Mouse (Mus musculus) bone marrow, adult 2 months (tissue): ENCODE data around the gene Asz1. TPM values are rescaled to one million over a fixed set of nuclear protein-coding genes. Genes with fewer than 3 reads are reported as not detected.

ENCODE experiments used
- H3K27ac ChIP-seq: fragments of 200-500 bp; 2 replicates; pipeline ENCODE4 v1.5.1; 2012; ENCODE audit warnings: low read depth, mild to moderate bottlenecking, control low read depth, inconsistent platforms, low read length; ENCODE audit not compliant: control insufficient read depth, poor library complexity, insufficient read depth
- H3K4me1 ChIP-seq: fragments of 200-500 bp; 2 replicates; pipeline ENCODE4 v1.6.1; 2011; ENCODE audit warnings: low read length; ENCODE audit not compliant: control insufficient read depth, insufficient read depth
- H3K4me3 ChIP-seq: fragments of 200-500 bp; replicated peaks from 2 replicates; pipeline ENCODE3; 2011; ENCODE audit warnings: mild to moderate bottlenecking, low read depth, low read length, control low read depth; ENCODE audit not compliant: control insufficient read depth
- CTCF ChIP-seq: fragments of 200-500 bp; IDR thresholded peaks from 2 replicates; pipeline ENCODE4 v1.5.1; 2011; ENCODE audit warnings: low read length, control low read depth; ENCODE audit not compliant: control insufficient read depth, insufficient read depth
- POLR2A ChIP-seq: fragments of 200-500 bp; IDR thresholded peaks from 2 replicates; pipeline ENCODE4 v1.6.1; 2011; ENCODE audit warnings: low read depth, mild to moderate bottlenecking, control low read depth, low read length, borderline replicate concordance; ENCODE audit not compliant: control insufficient read depth
- WGBS: fragments of 180-500 bp; shearing (Covaris S2); methylation state at CpG from one replicate; pipeline ENCODE4 v1.1.7; 2018; 5-methylcytosine and 5-hydroxymethylcytosine counted together
- polyA plus RNA-seq: library from polyadenylated mRNA; stranded (reverse); fragments of >200 nt; gene quantifications from 2 replicates; pipeline ENCODE4 v1.2.4, GENCODE M21; 2011; ENCODE audit warnings: low replicate concordance; ENCODE audit not compliant: missing spikeins, insufficient read depth, insufficient read length

Gene Asz1
- polyA plus RNA-seq, 1 experiment, result not detected

DNA sequence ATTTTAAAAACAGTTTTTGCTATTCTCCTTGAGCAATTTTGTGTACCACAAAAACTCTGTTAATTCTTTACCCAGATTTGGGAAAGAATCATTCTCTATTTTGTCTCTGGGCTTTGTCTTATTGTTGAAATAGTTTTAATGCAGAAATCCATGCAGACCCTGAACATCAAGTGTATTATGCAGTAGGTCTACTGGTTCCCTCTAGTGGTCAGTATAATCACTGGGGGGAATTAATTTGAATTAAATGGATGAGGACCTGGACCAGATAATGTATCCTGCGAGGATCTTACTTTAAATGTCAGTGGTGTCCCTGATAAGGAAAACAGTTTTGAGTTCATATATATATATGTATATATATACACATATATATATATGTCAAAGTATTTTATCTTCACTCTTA is 30.2 kb downstream of the Asz1 start:
- Histone ChIP-seq H3K4me1 (no peaks in the 10 kb centered on the region), H3K4me3 (no peak overlapping the region), H3K27ac (no peak overlapping the region)
- TF ChIP-seq CTCF (no peak), POLR2A (no peak)
- WGBS, result 43% methylated on average over 1 of the region's 1 CpGs

DNA sequence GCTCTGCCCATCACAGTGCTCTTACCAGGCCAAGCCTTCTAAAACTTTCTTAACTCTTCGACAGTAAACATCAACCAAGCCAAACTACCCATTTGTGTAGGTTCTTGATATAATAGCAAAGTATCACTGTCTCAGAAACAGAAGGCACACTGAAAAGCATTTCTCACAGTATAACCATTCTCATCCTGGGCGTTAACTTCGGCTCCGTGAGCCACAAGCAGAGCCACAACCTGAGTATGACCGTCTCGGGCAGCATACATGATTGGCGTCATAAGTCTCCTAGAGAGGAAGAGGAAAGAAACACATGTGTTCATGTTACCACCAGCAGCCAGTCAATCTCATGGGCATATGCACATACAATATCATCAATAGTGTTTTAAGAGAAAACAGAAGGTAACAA is 31.9 kb downstream of the Asz1 start:
- Histone ChIP-seq H3K27ac (no peak overlapping the region), H3K4me1 (no peaks in the 10 kb centered on the region), H3K4me3 (no peak overlapping the region)
- TF ChIP-seq CTCF (no peak), POLR2A (no peak)
- WGBS, result 66% methylated on average over 7 of the region's 7 CpGs

DNA sequence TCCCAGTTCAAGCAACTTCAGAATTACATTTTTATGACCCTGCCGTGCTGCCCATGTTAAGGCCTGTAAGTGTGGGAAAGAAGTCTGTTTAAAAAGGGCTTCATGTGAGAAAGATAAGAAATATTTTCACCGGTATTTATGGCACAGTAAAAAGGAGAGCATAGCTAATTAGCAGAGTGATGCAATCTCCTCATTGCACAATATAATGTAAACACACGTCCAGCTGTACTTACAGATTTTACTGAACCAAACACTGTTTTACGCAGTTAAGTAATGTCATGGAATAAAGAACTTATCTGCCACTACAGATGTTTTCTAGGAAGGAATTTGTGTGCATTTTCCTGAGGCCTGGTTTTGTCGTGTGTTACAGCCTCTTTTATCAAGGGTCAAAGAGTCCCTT is 32.3 kb downstream of the Asz1 start:
- no peak overlapping the region for H3K4me3 ChIP-seq
- WGBS, result 33% methylated on average over 5 of the region's 5 CpGs
- TF ChIP-seq CTCF (no peak), POLR2A (no peak)
- no peaks in the 10 kb centered on the region for H3K4me1 ChIP-seq
- no peak overlapping the region for H3K27ac ChIP-seq

DNA sequence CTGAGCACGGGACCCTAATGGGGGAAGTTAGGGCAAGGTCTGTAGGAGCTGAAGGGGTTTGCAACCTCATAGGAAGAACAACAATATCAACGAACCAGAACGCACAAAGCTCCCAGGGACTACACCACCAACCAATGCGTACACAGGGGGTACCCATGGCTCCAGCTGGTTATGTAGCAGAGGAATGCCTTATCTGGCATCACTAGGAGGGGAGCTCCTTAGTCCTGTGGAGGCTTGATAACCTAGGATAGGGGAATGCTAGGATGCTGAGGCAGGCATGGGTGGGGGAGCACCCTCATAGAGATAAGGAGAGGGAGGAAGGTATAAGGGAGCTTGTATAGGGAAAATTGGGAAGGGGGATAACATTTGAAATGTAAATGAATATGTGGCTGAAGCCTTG is 51.0 kb downstream of the Asz1 start:
- TF ChIP-seq POLR2A, result no peak
- TF ChIP-seq CTCF, result no peak

DNA sequence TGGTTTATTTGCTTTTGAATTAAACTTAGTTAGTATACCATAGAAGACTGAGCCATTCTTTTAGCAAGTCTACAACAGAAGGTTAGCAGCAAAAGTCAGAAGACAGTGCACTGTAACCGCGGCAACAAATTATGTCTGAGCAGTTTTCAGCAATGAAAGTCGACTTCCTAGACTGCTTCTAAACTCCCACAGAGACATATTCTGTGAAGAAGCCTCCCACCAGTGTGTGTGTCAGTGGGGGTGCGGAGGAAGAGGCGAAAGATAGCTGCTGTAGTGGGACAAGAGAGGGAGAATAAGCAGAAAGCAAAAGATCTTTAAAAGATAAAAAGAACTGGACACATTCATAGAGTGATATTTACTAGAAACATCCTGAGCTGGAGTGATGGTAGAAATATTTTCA is 57.2 kb downstream of the Asz1 start:
- no peak overlapping the region for H3K27ac ChIP-seq
- WGBS, result 73% methylated on average over 5 of the region's 5 CpGs
- TF ChIP-seq CTCF (no peak), POLR2A (no peak)
- no peaks in the 10 kb centered on the region for H3K4me1 ChIP-seq
- H3K4me3 ChIP-seq, result no peak overlapping the region

More for the DNA sequence above, 51.0 kb downstream of the Asz1 start:
- no peak overlapping the region for H3K4me3 ChIP-seq
- H3K27ac ChIP-seq, result no peak overlapping the region
- WGBS, result 81% methylated on average over 4 of the region's 4 CpGs
- no peaks in the 10 kb centered on the region for H3K4me1 ChIP-seq

DNA sequence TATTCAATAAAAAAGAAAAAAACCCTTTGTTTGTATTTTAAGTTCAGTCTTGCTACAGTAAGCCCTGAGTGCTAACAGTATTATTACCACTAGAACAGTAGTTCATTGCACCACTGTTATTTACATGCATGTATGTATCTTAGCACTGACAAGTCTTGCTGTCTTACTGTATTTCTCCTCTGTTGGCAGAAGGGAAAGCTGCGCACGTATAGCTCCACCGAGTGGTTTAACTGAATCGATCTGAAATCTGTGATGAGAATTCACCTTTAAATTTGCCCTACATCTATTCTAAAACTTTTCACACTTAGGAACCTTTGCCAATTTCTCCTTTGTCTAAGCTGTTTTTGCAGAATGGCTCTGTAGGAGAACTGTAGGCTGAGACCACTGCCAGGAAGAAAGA is 64.6 kb downstream of the Asz1 start:
- Histone ChIP-seq H3K4me1 (no peaks in the 10 kb centered on the region), H3K4me3 (no peak overlapping the region), H3K27ac (no peak overlapping the region)
- no peak for TF ChIP-seq POLR2A
- no peak for TF ChIP-seq CTCF
- 74% methylated on average over 4 of the region's 4 CpGs for WGBS

DNA sequence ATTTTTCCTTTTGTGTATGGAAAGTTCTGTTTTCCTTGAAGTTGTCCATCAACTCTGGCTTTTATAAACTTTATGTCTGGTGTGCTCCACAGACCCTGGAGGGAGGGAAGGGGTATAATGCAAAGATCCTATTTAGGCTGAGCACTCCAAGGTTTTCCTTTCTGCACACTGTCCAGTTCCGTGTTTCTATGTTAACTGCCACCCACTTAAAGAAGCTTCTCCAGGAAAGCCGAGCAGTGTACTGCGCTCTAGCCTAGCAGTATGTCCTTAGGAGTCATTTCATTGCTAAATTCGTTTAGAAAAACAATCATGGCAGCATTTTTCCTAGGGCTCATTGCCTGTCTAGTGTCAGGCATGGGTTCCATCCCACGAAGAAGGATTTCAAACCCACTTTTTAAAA is 65.7 kb downstream of the Asz1 start:
- no peak for TF ChIP-seq POLR2A
- no peak for TF ChIP-seq CTCF
- 76% methylated on average over 5 of the region's 5 CpGs for WGBS
- Histone ChIP-seq H3K4me3 (no peak overlapping the region), H3K27ac (no peak overlapping the region), H3K4me1 (no peaks in the 10 kb centered on the region)

DNA sequence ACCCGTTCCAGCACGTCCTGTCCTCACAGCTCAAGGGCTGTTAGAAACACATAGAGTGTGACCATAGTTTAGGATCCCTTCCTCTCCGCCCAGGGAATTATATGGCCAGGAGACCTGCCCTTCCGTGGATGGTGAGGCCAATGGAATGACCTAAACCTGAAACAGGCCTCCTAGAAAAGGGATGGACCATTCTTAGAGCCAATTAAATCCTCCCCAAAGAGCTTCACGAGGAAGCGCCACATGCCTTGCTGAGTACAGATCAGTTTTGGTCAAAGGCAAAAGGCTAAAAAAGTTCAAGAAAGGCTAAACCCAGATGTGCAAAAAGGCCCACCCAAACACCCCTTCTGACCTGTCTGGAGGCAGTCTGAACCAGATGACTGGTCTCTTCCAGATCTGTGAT is 76.6 kb downstream of the Asz1 start:
- H3K4me3 ChIP-seq, result no peak overlapping the region
- whole genome bisulfite sequencing, result 34% methylated on average over 6 of the region's 6 CpGs

DNA sequence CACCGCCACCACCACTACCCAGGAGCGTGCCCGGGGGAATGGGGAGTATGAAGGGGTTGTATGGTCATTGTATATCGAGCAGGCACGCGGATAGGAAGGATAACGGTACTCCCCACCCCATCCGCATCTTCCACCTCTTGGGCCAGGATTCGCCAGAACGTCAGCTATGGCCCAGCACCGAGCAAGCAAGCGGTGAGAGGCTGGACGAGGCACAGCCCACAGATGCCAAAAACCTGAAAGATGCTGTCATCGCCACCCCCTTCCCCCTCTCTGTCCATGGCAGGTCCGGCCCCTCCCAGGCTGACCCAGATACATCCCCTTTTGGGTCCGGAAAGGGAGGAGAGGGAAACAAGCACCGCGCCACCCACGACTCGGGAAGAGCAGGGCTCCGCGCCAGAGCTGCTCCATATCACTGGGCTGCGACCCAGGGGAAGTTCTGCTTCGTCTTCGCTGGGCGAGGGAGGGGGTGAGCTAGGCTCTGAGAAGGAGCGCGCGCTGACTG is 77.3 kb downstream of the Asz1 start:
- no peak overlapping the region for H3K27ac ChIP-seq
- no peaks in the 10 kb centered on the region for H3K4me1 ChIP-seq
- 2% methylated on average over 29 of the region's 29 CpGs for WGBS
- no peak for TF ChIP-seq CTCF
- TF ChIP-seq POLR2A, result no peak
- H3K4me3 ChIP-seq, result no peak overlapping the region

More for the DNA sequence above, 76.6 kb downstream of the Asz1 start:
- no peak overlapping the region for H3K27ac ChIP-seq
- no peaks in the 10 kb centered on the region for H3K4me1 ChIP-seq
- no peak for TF ChIP-seq CTCF
- no peak for TF ChIP-seq POLR2A
